Mouse (Mus musculus): Measurements from ENCODE around the gene Tiam2. TPM values are rescaled to one million over a fixed set of nuclear protein-coding genes. Genes with fewer than 3 reads are reported as not detected.

Gene Tiam2
- polyA plus RNA-seq, 1 experiment = 0.58 TPM

DNA sequence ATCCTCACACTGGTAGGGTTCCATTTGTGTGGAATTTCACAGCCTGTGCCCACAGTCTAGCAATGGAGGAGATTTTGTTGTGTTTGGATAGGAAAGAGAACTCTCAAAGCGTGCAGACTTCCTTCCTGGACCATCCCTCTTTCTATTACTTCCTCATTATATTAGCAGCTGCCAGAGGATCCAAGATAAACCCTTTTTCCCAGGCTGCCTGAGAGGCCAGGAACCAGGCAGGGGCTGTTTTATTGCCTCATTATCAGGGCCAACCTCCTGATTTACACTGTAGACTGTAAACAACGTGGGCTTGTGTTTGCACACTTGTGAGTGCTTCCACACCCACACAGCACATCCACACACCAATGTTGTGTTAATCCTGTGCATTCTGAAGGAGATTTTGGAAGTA, 31.3 kb upstream of the Tiam2 start:
- WGBS = 65% methylated on average over 2 of the region's 2 CpGs
- Histone ChIP-seq H3K36me3 (ENCODE audit: control insufficient read depth, insufficient read depth, low read length) (no peaks in the 10 kb centered on the region), H3K27ac (ENCODE audit: insufficient read depth, low read length) (no peak overlapping the region), H3K27me3 (ENCODE audit: control insufficient read depth, insufficient read depth, low read length) (no peaks in the 10 kb centered on the region), H3K4me3 (ENCODE audit: extremely low read depth, insufficient read depth, insufficient read length) (no peak overlapping the region), H3K4me1 (ENCODE audit: control insufficient read depth, insufficient read depth, insufficient read length) (no peaks in the 10 kb centered on the region)
- TF ChIP-seq POLR2A (IDR thresholded peaks at IDR 0.05; ENCODE audit: low read depth, low read length) (no peak), CTCF (IDR thresholded peaks at IDR 0.05; ENCODE audit: extremely low read depth, insufficient read depth, insufficient read length, insufficient replicate concordance) (no peak)
- DNase-seq (ENCODE audit: low read depth in 1 of 2, low spot score in 2 of 2) = no peak

DNA sequence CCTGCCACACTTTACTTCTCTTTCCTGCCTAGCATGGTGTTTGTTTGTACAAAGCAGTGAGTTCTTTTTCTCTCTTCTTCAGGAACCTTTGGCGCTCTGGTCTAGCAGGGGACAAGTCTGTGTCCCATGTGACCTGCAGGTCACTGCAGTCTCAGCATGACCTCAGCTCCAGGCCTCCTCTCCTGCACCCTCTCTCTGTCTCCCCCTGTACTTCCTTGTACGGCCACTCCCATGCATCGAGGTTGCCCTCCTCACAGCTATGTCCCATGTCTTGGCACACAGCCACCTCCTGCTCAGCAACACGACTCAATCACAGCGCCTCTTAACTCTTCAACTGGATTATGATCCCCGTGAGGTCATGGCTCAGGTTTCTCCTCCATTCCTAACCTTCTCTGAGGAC, 26.9 kb upstream of the Tiam2 start:
- H3K4me3 ChIP-seq (ENCODE audit: extremely low read depth, insufficient read depth, insufficient read length) = no peak overlapping the region
- H3K36me3 ChIP-seq (ENCODE audit: control insufficient read depth, insufficient read depth, low read length) = no peaks in the 10 kb centered on the region
- no peaks in the 10 kb centered on the region for H3K4me1 ChIP-seq (ENCODE audit: control insufficient read depth, insufficient read depth, insufficient read length)
- DNase-seq (ENCODE audit: low read depth in 1 of 2, low spot score in 2 of 2) = no peak
- H3K27ac ChIP-seq (ENCODE audit: insufficient read depth, low read length) = no peak overlapping the region
- no peaks in the 10 kb centered on the region for H3K27me3 ChIP-seq (ENCODE audit: control insufficient read depth, insufficient read depth, low read length)
- WGBS = 68% methylated on average over 6 of the region's 6 CpGs
- TF ChIP-seq POLR2A (IDR thresholded peaks at IDR 0.05; ENCODE audit: low read depth, low read length) = no peak
- no peak for TF ChIP-seq CTCF (IDR thresholded peaks at IDR 0.05; ENCODE audit: extremely low read depth, insufficient read depth, insufficient read length, insufficient replicate concordance)

DNA sequence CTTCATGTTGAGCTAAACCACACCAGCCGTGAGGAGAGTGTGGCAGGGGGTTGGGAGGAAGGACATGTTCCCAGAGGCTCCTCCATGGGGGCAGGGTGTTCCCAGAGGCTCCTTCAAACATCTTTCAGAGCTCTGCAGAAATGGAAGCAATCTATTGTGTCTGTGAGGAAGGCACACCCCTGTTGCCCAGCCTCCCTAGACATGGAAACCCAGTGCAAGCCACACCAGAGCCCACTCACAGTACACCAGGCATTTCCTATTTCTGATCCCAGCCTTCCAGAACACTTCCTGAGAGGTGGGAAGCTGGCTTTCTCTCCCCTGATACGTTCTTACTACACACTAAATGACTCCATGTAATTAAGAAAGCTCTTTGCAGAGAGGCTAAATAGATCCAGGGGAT, 20.4 kb upstream of the Tiam2 start:
- WGBS = 70% methylated on average over 2 of the region's 2 CpGs
- Histone ChIP-seq H3K27me3 (ENCODE audit: control insufficient read depth, insufficient read depth, low read length) (no peaks in the 10 kb centered on the region), H3K27ac (ENCODE audit: insufficient read depth, low read length) (no peak overlapping the region), H3K4me1 (ENCODE audit: control insufficient read depth, insufficient read depth, insufficient read length) (no peaks in the 10 kb centered on the region), H3K4me3 (ENCODE audit: extremely low read depth, insufficient read depth, insufficient read length) (no peak overlapping the region), H3K36me3 (ENCODE audit: control insufficient read depth, insufficient read depth, low read length) (no peaks in the 10 kb centered on the region)
- TF ChIP-seq CTCF (IDR thresholded peaks at IDR 0.05; ENCODE audit: extremely low read depth, insufficient read depth, insufficient read length, insufficient replicate concordance) (no peak), POLR2A (IDR thresholded peaks at IDR 0.05; ENCODE audit: low read depth, low read length) (no peak)
- DNase-seq (ENCODE audit: low read depth in 1 of 2, low spot score in 2 of 2) = no peak

DNA sequence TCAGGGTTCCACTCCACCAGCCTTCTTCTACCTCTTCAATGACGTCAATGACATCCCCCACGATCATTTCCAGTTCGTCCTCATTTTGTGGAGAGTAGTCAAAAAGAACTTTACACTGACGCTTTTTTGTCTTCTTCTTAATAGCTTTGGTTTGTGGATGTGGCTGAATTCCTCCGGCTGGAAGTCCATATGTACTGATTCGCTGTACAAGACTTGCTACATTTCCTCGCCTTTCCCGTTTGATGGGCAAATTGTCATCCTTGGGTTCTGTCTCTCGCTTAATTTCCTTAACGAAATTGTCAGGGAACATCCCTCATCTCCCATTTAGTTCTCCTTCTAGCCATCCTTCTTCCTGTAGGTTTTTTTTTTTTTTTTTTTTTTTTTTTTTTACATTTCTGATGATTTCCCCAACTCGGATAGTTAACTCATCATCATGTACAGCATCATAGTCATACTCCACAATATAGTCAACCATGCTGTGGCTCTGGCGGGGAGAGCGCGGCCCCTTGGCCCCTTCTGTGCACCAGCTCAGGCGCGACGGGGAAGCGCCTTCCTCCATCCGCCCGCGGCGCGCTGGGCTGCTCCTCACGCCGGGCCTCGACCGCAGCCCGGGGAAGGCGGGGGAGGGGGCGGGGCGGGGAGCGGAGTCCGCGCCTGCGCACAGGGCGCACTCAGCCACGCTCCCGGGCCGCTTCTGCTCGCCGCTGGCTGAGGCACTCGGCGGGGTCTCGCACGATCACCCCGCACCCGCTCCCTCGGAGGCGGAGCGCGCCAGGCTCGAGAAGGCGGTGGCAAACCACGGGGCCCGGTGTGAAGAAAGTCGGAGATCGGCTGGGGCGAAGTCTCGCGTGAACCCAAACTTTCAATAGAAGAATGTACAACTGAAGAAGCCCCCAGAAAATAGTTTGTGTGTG, 12.4 kb upstream of the Tiam2 start:
- H3K27me3 ChIP-seq (ENCODE audit: control insufficient read depth, insufficient read depth, low read length) = no peaks in the 10 kb centered on the region
- 8% methylated on average over 60 of the region's 60 CpGs for WGBS
- no peak for TF ChIP-seq CTCF (IDR thresholded peaks at IDR 0.05; ENCODE audit: extremely low read depth, insufficient read depth, insufficient read length, insufficient replicate concordance)
- TF ChIP-seq POLR2A (IDR thresholded peaks at IDR 0.05; ENCODE audit: low read depth, low read length) = no peak

DNA sequence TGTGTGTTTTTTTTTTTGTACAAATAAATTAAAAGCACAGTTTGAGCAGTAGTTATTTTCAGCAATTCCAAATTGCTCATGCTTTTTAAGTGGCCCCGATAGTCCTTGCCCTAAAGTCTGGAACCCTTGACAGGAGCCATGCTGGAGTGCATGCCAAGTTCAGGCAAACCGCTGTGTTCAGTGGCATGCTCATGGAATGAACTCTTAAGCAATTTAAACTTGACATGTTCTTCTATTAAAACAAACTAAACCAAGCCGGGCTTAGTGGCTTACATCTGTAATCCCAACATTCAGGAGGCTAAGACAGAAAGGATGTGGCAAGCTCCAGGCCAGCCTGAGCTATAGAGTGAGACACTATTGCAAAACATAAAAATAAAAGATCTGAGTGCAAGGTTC, 11.8 kb upstream of the Tiam2 start:
- no peak for DNase-seq (ENCODE audit: low read depth in 1 of 2, low spot score in 2 of 2)
- 58% methylated on average over 3 of the region's 3 CpGs for WGBS
- Histone ChIP-seq H3K4me3 (ENCODE audit: extremely low read depth, insufficient read depth, insufficient read length) (no peak overlapping the region; the same call in 1 of the 2 replicates), H3K36me3 (ENCODE audit: control insufficient read depth, insufficient read depth, low read length) (no peaks in the 10 kb centered on the region), H3K27me3 (ENCODE audit: control insufficient read depth, insufficient read depth, low read length) (no peaks in the 10 kb centered on the region), H3K27ac (ENCODE audit: insufficient read depth, low read length) (no peak overlapping the region), H3K4me1 (ENCODE audit: control insufficient read depth, insufficient read depth, insufficient read length) (no peaks in the 10 kb centered on the region)
- no peak for TF ChIP-seq CTCF (IDR thresholded peaks at IDR 0.05; ENCODE audit: extremely low read depth, insufficient read depth, insufficient read length, insufficient replicate concordance)
- TF ChIP-seq POLR2A (IDR thresholded peaks at IDR 0.05; ENCODE audit: low read depth, low read length) = no peak

More for the DNA sequence above, 12.4 kb upstream of the Tiam2 start:
- no peak overlapping the region for H3K27ac ChIP-seq (ENCODE audit: insufficient read depth, low read length)
- no peaks in the 10 kb centered on the region for H3K36me3 ChIP-seq (ENCODE audit: control insufficient read depth, insufficient read depth, low read length)
- peak overlapping the region; percentile 51 for H3K4me3 ChIP-seq (ENCODE audit: extremely low read depth, insufficient read depth, insufficient read length)
- peak; percentile 51 to 57 for DNase-seq (ENCODE audit: low read depth in 1 of 2, low spot score in 2 of 2)
- no peaks in the 10 kb centered on the region for H3K4me1 ChIP-seq (ENCODE audit: control insufficient read depth, insufficient read depth, insufficient read length)

DNA sequence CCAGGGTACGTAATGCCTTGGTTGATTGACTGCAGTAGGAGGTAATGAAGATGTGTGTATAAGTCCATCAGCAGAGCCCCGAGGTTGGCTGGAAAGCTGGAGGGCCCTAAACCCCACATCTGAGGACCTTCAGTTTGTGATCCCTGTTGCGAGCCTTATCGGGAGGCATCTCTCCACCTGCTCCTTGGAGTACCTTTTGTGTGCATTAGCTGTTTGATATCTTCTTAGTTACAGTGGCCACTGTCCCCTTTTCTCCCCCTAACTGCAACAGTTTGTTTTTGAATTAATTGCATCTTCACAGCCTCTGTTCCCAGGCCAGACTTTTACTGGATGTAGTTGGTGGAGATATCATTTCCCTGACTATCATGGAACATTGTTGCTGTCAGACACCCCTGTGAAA, 10.8 kb upstream of the Tiam2 start:
- 94% methylated on average over 4 of the region's 4 CpGs for WGBS

DNA sequence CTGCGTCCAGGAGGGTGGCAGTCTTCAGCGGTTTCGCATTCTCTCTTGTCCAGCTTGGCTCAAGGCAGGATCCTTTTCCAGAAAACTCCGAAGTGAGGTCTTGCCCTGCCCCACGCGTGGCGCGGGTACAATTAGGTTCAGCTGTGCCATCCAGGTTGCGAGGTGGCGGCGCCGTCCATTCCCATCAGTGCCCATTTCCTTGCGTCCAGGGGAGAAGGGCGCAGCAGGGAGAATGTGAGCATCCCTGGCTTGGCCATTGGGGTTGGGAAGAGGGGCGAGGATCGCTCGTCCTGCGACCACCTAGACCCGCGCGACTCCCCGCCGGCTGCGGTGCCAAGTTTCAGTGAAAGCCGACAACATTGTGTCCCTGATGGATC, 518 bp downstream of the Tiam2 start:
- H3K27me3 ChIP-seq (ENCODE audit: control insufficient read depth, insufficient read depth, low read length) = 0 out of 2 replicates have a peak, but pooled peaks cover 6% of the 10 kb centered on the region
- no peak for DNase-seq (ENCODE audit: low read depth in 1 of 2, low spot score in 2 of 2)
- WGBS = 4% methylated on average over 25 of the region's 25 CpGs
- H3K4me1 ChIP-seq (ENCODE audit: control insufficient read depth, insufficient read depth, insufficient read length) = 0 out of 2 replicates have a peak, but pooled peaks cover 3% of the 10 kb centered on the region
- no peak for TF ChIP-seq CTCF (IDR thresholded peaks at IDR 0.05; ENCODE audit: extremely low read depth, insufficient read depth, insufficient read length, insufficient replicate concordance)
- TF ChIP-seq POLR2A (IDR thresholded peaks at IDR 0.05; ENCODE audit: low read depth, low read length) = no peak
- H3K27ac ChIP-seq (ENCODE audit: insufficient read depth, low read length) = no peak overlapping the region
- peak overlapping the region; percentile 52 for H3K4me3 ChIP-seq (ENCODE audit: extremely low read depth, insufficient read depth, insufficient read length)
- H3K36me3 ChIP-seq (ENCODE audit: control insufficient read depth, insufficient read depth, low read length) = no peaks in the 10 kb centered on the region

More for the DNA sequence above, 10.8 kb upstream of the Tiam2 start:
- no peaks in the 10 kb centered on the region for H3K36me3 ChIP-seq (ENCODE audit: control insufficient read depth, insufficient read depth, low read length)
- no peak for TF ChIP-seq POLR2A (IDR thresholded peaks at IDR 0.05; ENCODE audit: low read depth, low read length)
- no peak overlapping the region for H3K4me3 ChIP-seq (ENCODE audit: extremely low read depth, insufficient read depth, insufficient read length)
- H3K27ac ChIP-seq (ENCODE audit: insufficient read depth, low read length) = no peak overlapping the region
- H3K27me3 ChIP-seq (ENCODE audit: control insufficient read depth, insufficient read depth, low read length) = no peaks in the 10 kb centered on the region
- DNase-seq (ENCODE audit: low read depth in 1 of 2, low spot score in 2 of 2) = no peak
- H3K4me1 ChIP-seq (ENCODE audit: control insufficient read depth, insufficient read depth, insufficient read length) = no peaks in the 10 kb centered on the region
